Mouse (Mus musculus) heart, postnatal 36 days (tissue): ENCODE measurements at regions not wholly inside any gene's neighbourhood (a gene's known extent, or its start where the extent isn't known, plus 50 kb on each side); places are given as distances from the start of the nearest gene placed in this dataset.

Experiments used
- DNase-seq, 2 experiments: peaks; one replicate each; pipeline ENCODE4 v3.0.0; 2021 to 2022
- intact Hi-C: fragments of 180-260 bp; cut with DNase I; formaldehyde crosslinking; loops from one replicate; pipeline ENCODE4 v1.15.1; 2025

- no peak for DNase-seq
Measured at GRCm38 (mm10) chr3:103451971-103452370, 123.1 kb upstream of the Syt6 start.

GRCm38 (mm10) chr3:103463760-103464159 is 111.3 kb upstream of the Syt6 start:
- intact Hi-C loops = no loop called here

More at GRCm38 (mm10) chr3:103451971-103452370, 123.1 kb upstream of the Syt6 start:
- intact Hi-C loops = no loop called here

GRCm38 (mm10) chr3:103464181-103464580 is 110.8 kb upstream of the Syt6 start:
- intact Hi-C loops = no loop called here
- no peak for DNase-seq

More at GRCm38 (mm10) chr3:103463760-103464159, 111.3 kb upstream of the Syt6 start:
- DNase-seq = no peak

- intact Hi-C loops = no loop called here
- DNase-seq = no peak
Measured at GRCm38 (mm10) chr3:103464729-103465128, 110.3 kb upstream of the Syt6 start.

- intact Hi-C loops = no loop called here
- DNase-seq = no peak
Measured at GRCm38 (mm10) chr3:103465132-103465690, 109.8 kb upstream of the Syt6 start.

GRCm38 (mm10) chr3:103465948-103466347 is 109.1 kb upstream of the Syt6 start:
- intact Hi-C loops = no loop called here
- no peak for DNase-seq

- DNase-seq = no peak
- intact Hi-C loops = no loop called here
Measured at GRCm38 (mm10) chr3:103470586-103471400, 104.2 kb upstream of the Syt6 start.

GRCm38 (mm10) chr3:103472598-103472997 is 102.4 kb upstream of the Syt6 start:
- DNase-seq = peak in 1 of 2 experiments; percentile 7
- intact Hi-C loops = no loop called here

- intact Hi-C loops = no loop called here
Measured at GRCm38 (mm10) chr3:103473336-103473735, 101.7 kb upstream of the Syt6 start.

GRCm38 (mm10) chr3:103479845-103480543 is 95.0 kb upstream of the Syt6 start:
- intact Hi-C loops = no loop called here
- DNase-seq = no peak

More at GRCm38 (mm10) chr3:103473336-103473735, 101.7 kb upstream of the Syt6 start:
- peak; percentile 19 to 21 for DNase-seq

- intact Hi-C loops = no loop called here
- peak in 1 of 2 experiments; percentile 20 for DNase-seq
Measured at GRCm38 (mm10) chr3:103480676-103481075, 94.4 kb upstream of the Syt6 start.

- intact Hi-C loops = no loop called here
- DNase-seq = no peak
Measured at GRCm38 (mm10) chr3:103483316-103483715, 91.7 kb upstream of the Syt6 start.

- intact Hi-C loops = no loop called here
- DNase-seq = no peak
Measured at GRCm38 (mm10) chr3:103483762-103484161, 91.3 kb upstream of the Syt6 start.

GRCm38 (mm10) chr3:103489786-103490185 is 85.2 kb upstream of the Syt6 start:
- no peak for DNase-seq
- intact Hi-C loops = no loop called here

GRCm38 (mm10) chr3:103490966-103491365 is 84.1 kb upstream of the Syt6 start:
- DNase-seq = no peak
- intact Hi-C loops = no loop called here

GRCm38 (mm10) chr3:103492211-103492610 is 82.8 kb upstream of the Syt6 start:
- intact Hi-C loops = no loop called here
- no peak for DNase-seq

- no peak for DNase-seq
- intact Hi-C loops = no loop called here
Measured at GRCm38 (mm10) chr3:103493623-103494022, 81.4 kb upstream of the Syt6 start.

GRCm38 (mm10) chr3:103494043-103494442 is 81.0 kb upstream of the Syt6 start:
- no peak for DNase-seq
- intact Hi-C loops = no loop called here

- no peak for DNase-seq
- intact Hi-C loops = no loop called here
Measured at GRCm38 (mm10) chr3:103496083-103496482, 78.9 kb upstream of the Syt6 start.

GRCm38 (mm10) chr3:103496683-103497082 is 78.3 kb upstream of the Syt6 start:
- no peak for DNase-seq
- intact Hi-C loops = no loop called here

GRCm38 (mm10) chr3:103497696-103498095 is 77.3 kb upstream of the Syt6 start:
- no peak for DNase-seq
- intact Hi-C loops = no loop called here

- DNase-seq = no peak
- intact Hi-C loops = no loop called here
Measured at GRCm38 (mm10) chr3:103498458-103498857, 76.6 kb upstream of the Syt6 start.
